Mouse (Mus musculus) bone marrow, adult 2 months (tissue): ENCODE results near the gene Ackr4. TPM values are rescaled to one million over a fixed set of nuclear protein-coding genes. Genes with fewer than 3 reads are reported as not detected.

Experiments used
- H3K27ac ChIP-seq: fragments of 200-500 bp; 2 replicates; pipeline ENCODE4 v1.5.1; 2012; ENCODE audit warnings: low read depth, mild to moderate bottlenecking, control low read depth, inconsistent platforms, low read length; ENCODE audit not compliant: control insufficient read depth, poor library complexity, insufficient read depth
- H3K4me1 ChIP-seq: fragments of 200-500 bp; 2 replicates; pipeline ENCODE4 v1.6.1; 2011; ENCODE audit warnings: low read length; ENCODE audit not compliant: control insufficient read depth, insufficient read depth
- H3K4me3 ChIP-seq: fragments of 200-500 bp; replicated peaks from 2 replicates; pipeline ENCODE3; 2011; ENCODE audit warnings: mild to moderate bottlenecking, low read depth, low read length, control low read depth; ENCODE audit not compliant: control insufficient read depth
- CTCF ChIP-seq: fragments of 200-500 bp; IDR thresholded peaks from 2 replicates; pipeline ENCODE4 v1.5.1; 2011; ENCODE audit warnings: low read length, control low read depth; ENCODE audit not compliant: control insufficient read depth, insufficient read depth
- POLR2A ChIP-seq: fragments of 200-500 bp; IDR thresholded peaks from 2 replicates; pipeline ENCODE4 v1.6.1; 2011; ENCODE audit warnings: low read depth, mild to moderate bottlenecking, control low read depth, low read length, borderline replicate concordance; ENCODE audit not compliant: control insufficient read depth
- WGBS: fragments of 180-500 bp; shearing (Covaris S2); methylation state at CpG from one replicate; pipeline ENCODE4 v1.1.7; 2018; 5-methylcytosine and 5-hydroxymethylcytosine counted together
- polyA plus RNA-seq: library from polyadenylated mRNA; stranded (reverse); fragments of >200 nt; gene quantifications from 2 replicates; pipeline ENCODE4 v1.2.4, GENCODE M21; 2011; ENCODE audit warnings: low replicate concordance; ENCODE audit not compliant: missing spikeins, insufficient read depth, insufficient read length

Ackr4 gene
- polyA plus RNA-seq, 1 experiment = 6.1 TPM

GRCm38 (mm10) chr9:104155100-104155715, 28.5 kb upstream of the Ackr4 start:
- TF ChIP-seq POLR2A = no peak
- TF ChIP-seq CTCF = no peak
- Histone ChIP-seq H3K4me1 (no peaks in the 10 kb centered on the region), H3K4me3 (no peak overlapping the region), H3K27ac (no peak overlapping the region)
- 90% methylated on average over 14 of the region's 14 CpGs for WGBS

DNA sequence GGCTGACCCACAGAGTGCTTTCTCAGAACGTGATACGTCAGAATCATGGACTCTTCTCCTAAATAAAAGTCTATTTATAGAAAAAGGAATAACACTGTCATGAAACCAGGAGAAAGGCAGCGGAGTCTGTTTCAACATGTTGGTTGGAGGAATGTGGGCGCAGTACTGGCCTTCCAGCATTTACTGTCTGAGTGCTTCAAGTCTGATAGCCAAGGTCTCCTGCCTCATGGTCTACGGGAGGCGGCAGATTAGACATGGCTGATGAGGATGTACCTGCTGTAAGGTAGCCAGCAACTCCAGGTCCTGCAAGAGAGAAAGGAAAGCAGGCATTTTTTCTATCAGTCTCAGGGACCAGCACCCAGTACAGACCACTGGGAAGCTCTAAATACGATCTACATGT, 25.4 kb upstream of the Ackr4 start:
- no peak overlapping the region for H3K4me3 ChIP-seq
- WGBS = 90% methylated on average over 7 of the region's 7 CpGs
- H3K4me1 ChIP-seq = no peaks in the 10 kb centered on the region
- no peak for TF ChIP-seq POLR2A
- no peak for TF ChIP-seq CTCF
- H3K27ac ChIP-seq = no peak overlapping the region

DNA sequence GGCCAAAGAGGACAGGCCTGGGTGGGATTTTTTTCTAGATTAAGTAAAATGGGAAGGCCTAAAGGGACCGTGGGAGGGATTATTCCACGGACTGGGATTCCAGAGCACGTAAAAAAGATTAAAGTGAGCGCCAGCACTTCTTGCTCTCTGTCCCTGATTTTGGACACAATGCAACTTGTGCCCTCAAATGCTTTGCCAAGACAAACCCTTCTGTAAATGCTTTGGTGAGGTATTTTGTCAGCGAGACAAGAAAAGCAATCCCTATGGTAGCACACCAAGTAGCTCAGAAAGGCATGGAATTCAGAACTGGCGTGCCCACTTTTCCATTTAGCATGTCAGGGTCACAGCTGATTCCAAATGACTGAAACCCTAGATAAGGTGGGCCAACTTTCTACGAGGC, 22.2 kb upstream of the Ackr4 start:
- WGBS = 88% methylated on average over 7 of the region's 7 CpGs
- TF ChIP-seq POLR2A (no peak), CTCF (no peak)
- H3K4me3 ChIP-seq = no peak overlapping the region
- no peaks in the 10 kb centered on the region for H3K4me1 ChIP-seq
- H3K27ac ChIP-seq = no peak overlapping the region

DNA sequence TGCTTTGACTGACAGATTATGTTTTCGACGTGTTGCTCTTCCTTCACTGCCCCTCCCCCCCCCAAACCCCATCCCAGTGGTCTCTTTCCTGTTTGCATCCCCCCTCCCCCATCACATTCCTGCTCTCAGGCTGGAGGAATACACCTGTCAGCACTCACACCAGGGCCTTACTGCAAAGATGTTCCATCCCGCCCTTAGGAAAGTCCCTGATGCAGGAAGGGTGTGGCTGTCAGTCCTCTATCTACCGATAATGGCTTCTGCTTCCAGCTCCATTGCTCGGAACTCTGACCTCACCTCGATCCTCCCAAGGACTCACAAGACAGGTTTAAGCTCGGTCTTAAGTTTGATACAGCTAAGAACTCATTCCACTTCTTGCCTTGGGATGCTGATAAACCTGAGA, 19.9 kb upstream of the Ackr4 start:
- no peak overlapping the region for H3K4me3 ChIP-seq
- TF ChIP-seq CTCF (no peak), POLR2A (no peak)
- H3K27ac ChIP-seq = no peak overlapping the region
- no peaks in the 10 kb centered on the region for H3K4me1 ChIP-seq
- 75% methylated on average over 7 of the region's 7 CpGs for WGBS

- H3K4me1 ChIP-seq = no peaks in the 10 kb centered on the region
- no peak overlapping the region for H3K4me3 ChIP-seq
- 83% methylated on average over 8 of the region's 8 CpGs for WGBS
- H3K27ac ChIP-seq = no peak overlapping the region
- TF ChIP-seq POLR2A (no peak), CTCF (peak; percentile 61)
Observed at GRCm38 (mm10) chr9:104144314-104144996, 17.7 kb upstream of the Ackr4 start.

DNA sequence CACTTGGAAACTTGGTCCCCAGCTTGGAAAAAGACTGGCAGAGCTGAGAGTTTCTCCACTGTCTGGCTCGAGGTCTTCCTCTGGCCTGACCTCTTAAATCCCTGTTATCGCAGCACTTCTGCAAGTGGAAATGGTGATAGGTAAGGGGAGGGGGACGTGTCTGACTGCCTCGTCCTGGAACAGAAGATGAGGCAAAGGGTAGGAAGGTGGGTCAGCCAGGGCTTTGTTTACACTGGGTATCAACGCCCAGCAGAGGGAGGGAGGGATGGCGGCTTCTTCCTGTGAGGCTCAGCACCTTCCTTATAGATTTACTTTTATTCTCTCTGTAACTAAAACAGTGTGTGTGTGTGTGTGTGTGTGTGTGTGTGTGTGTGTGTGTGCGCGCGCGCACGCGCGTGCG, 16.1 kb upstream of the Ackr4 start:
- H3K27ac ChIP-seq = no peak overlapping the region
- 79% methylated on average over 14 of the region's 14 CpGs for WGBS

GRCm38 (mm10) chr9:104140351-104140750, 13.6 kb upstream of the Ackr4 start:
- H3K4me1 ChIP-seq = no peaks in the 10 kb centered on the region
- H3K4me3 ChIP-seq = no peak overlapping the region
- TF ChIP-seq POLR2A = no peak
- no peak for TF ChIP-seq CTCF
- 49% methylated on average over 6 of the region's 6 CpGs for WGBS
- no peak overlapping the region for H3K27ac ChIP-seq

More for the DNA sequence above, 16.1 kb upstream of the Ackr4 start:
- TF ChIP-seq CTCF = no peak
- no peak overlapping the region for H3K4me3 ChIP-seq
- no peaks in the 10 kb centered on the region for H3K4me1 ChIP-seq

GRCm38 (mm10) chr9:104130141-104130755, 3.5 kb upstream of the Ackr4 start:
- Histone ChIP-seq H3K4me3 (no peak overlapping the region), H3K4me1 (no peaks in the 10 kb centered on the region), H3K27ac (no peak overlapping the region)
- 88% methylated on average over 9 of the region's 9 CpGs for WGBS
- no peak for TF ChIP-seq CTCF
